In the genomic region with DNA sequence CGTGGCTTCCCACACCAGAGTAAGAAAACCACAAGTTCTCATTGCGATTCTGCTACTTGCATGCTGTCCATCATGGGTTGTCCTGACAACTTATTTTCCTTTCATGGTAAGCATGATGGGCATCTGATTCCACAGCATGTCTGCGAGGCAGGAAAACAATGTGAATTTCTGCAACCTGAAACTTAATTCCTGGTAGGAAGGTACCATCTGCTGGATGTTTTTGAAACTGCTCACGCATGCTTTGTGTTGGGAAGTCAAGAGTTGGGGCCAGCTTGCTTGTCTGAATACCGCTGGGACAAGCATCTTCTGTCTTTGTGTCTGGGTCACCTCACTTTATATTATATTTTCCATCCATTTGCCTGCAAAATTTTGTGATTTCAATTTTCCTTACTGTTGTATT, we compare ENCODE assay signal across 11 mouse cellular contexts.
DNase-seq lines count a peak whose midpoint lies in the region; ATAC-seq and TF ChIP-seq lines count a peak whose summit lies in the region.
"Had no signal": no experiment of that assay in that cellular context is flagged by ENCODE, and none has a peak within 500 bp of the region (broad histone marks: within the 10 kb centered on the region; RNA-seq: fewer than 3 reads in every experiment).

No protein-coding gene starts in this region.

- 60% methylated on average over 5 of the region's 5 CpGs for WGBS in midbrain, embryonic 16.5 days

- H3K4me2 ChIP-seq in midbrain, embryonic 16.5 days (ENCODE audit: low read length), result no peak overlapping the region
- H3K4me2 ChIP-seq: embryonic facial prominence, embryonic 13.5 days; lung, embryonic 15.5 days had no signal

- no peak for TF ChIP-seq POLR2A in brain, embryonic 14.5 days (IDR thresholded peaks at IDR 0.05; ENCODE audit: borderline replicate concordance, extremely low read depth, insufficient read depth, insufficient read length, poor library complexity, severe bottlenecking)

- peak; percentile 36; the same call in 1 of the 2 replicates for TF ChIP-seq CTCF in brain, embryonic 14.5 days (IDR thresholded peaks at IDR 0.05; ENCODE audit: borderline replicate concordance, extremely low read depth, insufficient read depth, insufficient read length)

- H3K4me1 ChIP-seq in midbrain, embryonic 16.5 days (ENCODE audit: control insufficient read depth, insufficient read depth, low read length), result 0 out of 2 replicates have a peak, but pooled peaks cover 4% of the 10 kb centered on the region
- H3K4me1 ChIP-seq: embryonic facial prominence, embryonic 13.5 days; lung, embryonic 15.5 days had no signal

- peak; percentile 13 to 34 for DNase-seq in kidney, postnatal 4 days
- DNase-seq in kidney, adult 8-10 months, result no peak
- peak; percentile 32 for DNase-seq in NIH3T3 (ENCODE audit: low read depth)
- DNase-seq in brain, embryonic 14.5 days (ENCODE audit: low read depth), result peak; percentile 75
- DNase-seq in spleen, postnatal 36 days (ENCODE audit: low spot score in 2 of 2), result no peak
- DNase-seq: gastrocnemius, postnatal 36 days; heart, postnatal 36 days had no signal

- H3K9ac ChIP-seq in midbrain, embryonic 16.5 days (ENCODE audit: low read depth, low read length), result no peak overlapping the region
- H3K9ac ChIP-seq: embryonic facial prominence, embryonic 13.5 days; lung, embryonic 15.5 days had no signal

- no peak overlapping the region for H3K4me3 ChIP-seq in midbrain, embryonic 16.5 days (ENCODE audit: low read depth, low read length)
- H3K4me3 ChIP-seq: embryonic facial prominence, embryonic 13.5 days; lung, embryonic 15.5 days had no signal

- H3K36me3 ChIP-seq in midbrain, embryonic 16.5 days (ENCODE audit: control insufficient read depth, insufficient read depth, low read length), result no peaks in the 10 kb centered on the region
- H3K36me3 ChIP-seq: embryonic facial prominence, embryonic 13.5 days; lung, embryonic 15.5 days had no signal

- ATAC-seq in midbrain, embryonic 16.5 days, result peak; percentile 52; the same call in 1 of the 2 replicates
- ATAC-seq in activated CD4-positive, CD25-positive, alpha-beta regulatory T cell, adult 4 months, result no peak

- no peak overlapping the region for H3K27ac ChIP-seq in midbrain, embryonic 16.5 days (ENCODE audit: low read length)
- H3K27ac ChIP-seq: embryonic facial prominence, embryonic 13.5 days; lung, embryonic 15.5 days had no signal

- no peaks in the 10 kb centered on the region for H3K9me3 ChIP-seq in midbrain, embryonic 16.5 days (replicated peaks; ENCODE audit: control insufficient read depth, low read length, poor library complexity, severe bottlenecking)
- H3K9me3 ChIP-seq: embryonic facial prominence, embryonic 13.5 days; lung, embryonic 15.5 days had no signal

- no peaks in the 10 kb centered on the region for H3K27me3 ChIP-seq in midbrain, embryonic 16.5 days (ENCODE audit: control insufficient read depth, insufficient read depth, low read depth, low read length)
- H3K27me3 ChIP-seq: embryonic facial prominence, embryonic 13.5 days; lung, embryonic 15.5 days had no signal

Comparison
In these comparisons a context has a peak if more than half of its experiments do, and no peak if none do; other contexts are left out.
1. DNase-seq: peak in kidney, postnatal 4 days (2 of 2), NIH3T3 (single experiment) and brain, embryonic 14.5 days (single experiment); none in kidney, adult 8-10 months (0 of 2) and spleen, postnatal 36 days (0 of 2).